Mouse (Mus musculus) limb, embryonic 11.5 days (tissue): ENCODE measurements around the gene Cstf1. TPM values are rescaled to one million over a fixed set of nuclear protein-coding genes. Genes with fewer than 3 reads are reported as not detected.

Experiments used
- ATAC-seq: fragments of 200-750 bp; cut with Nextera tagmentation; 2 replicates; pipeline ENCODE4 v1.8.0; 2017; ENCODE audit warnings: low read depth; ENCODE audit not compliant: insufficient number of reproducible peaks, low FRiP score, low TSS enrichment
- DNase-seq: peaks from one replicate; pipeline ENCODE4 v3.0.0-alpha.2; 2015; ENCODE audit warnings: low spot score
- H3K27ac ChIP-seq: fragments of 300-500 bp; sonication (generic); replicated peaks from 2 replicates; pipeline ENCODE4 v1.5.1; 2014; ENCODE audit warnings: low read depth, mild to moderate bottlenecking, low read length
- H3K27me3 ChIP-seq: fragments of 300-500 bp; sonication (generic); 2 replicates; pipeline ENCODE4 v1.6.1; 2014; ENCODE audit warnings: mild to moderate bottlenecking, low read length, mixed read lengths; ENCODE audit not compliant: control insufficient read depth, insufficient read depth
- H3K36me3 ChIP-seq: fragments of 300-500 bp; sonication (generic); 2 replicates; pipeline ENCODE4 v1.6.1; 2014; ENCODE audit warnings: mild to moderate bottlenecking, low read length, moderate library complexity, mixed read lengths; ENCODE audit not compliant: control insufficient read depth, insufficient read depth
- H3K4me1 ChIP-seq: fragments of 300-500 bp; sonication (generic); 2 replicates; pipeline ENCODE4 v1.6.1; 2014; ENCODE audit warnings: low read length, mixed read lengths; ENCODE audit not compliant: control insufficient read depth, insufficient read depth
- H3K4me2 ChIP-seq: fragments of 300-500 bp; sonication (generic); 2 replicates; pipeline ENCODE4 v1.6.1; 2014; ENCODE audit warnings: low read depth, mild to moderate bottlenecking, moderate library complexity; ENCODE audit not compliant: severe bottlenecking
- H3K4me3 ChIP-seq: fragments of 300-500 bp; sonication (generic); 2 replicates; pipeline ENCODE4 v1.5.1; 2014; ENCODE audit warnings: low read depth, low read length
- H3K9ac ChIP-seq: fragments of 300-500 bp; sonication (generic); 2 replicates; pipeline ENCODE4 v1.6.1; 2014; ENCODE audit warnings: mild to moderate bottlenecking, low read length
- H3K9me3 ChIP-seq: fragments of 300-500 bp; sonication (generic); 2 replicates; pipeline ENCODE4 v1.6.1; 2016; ENCODE audit warnings: low read length; ENCODE audit not compliant: control insufficient read depth
- WGBS: fragments of 180-500 bp; shearing (Covaris S2); extraction: QIAGEN DNeasy Blood & Tissue Kit; methylation state at CpG from one replicate; pipeline ENCODE4 v1.1.7; 2014; 5-methylcytosine and 5-hydroxymethylcytosine counted together
- polyA plus RNA-seq: library from polyadenylated mRNA; unstranded; fragments of >200 nt; fragmentation: Nextera tagmentation; extraction: Ambion mirVana; gene quantifications from 2 replicates; pipeline ENCODE4 v1.2.1, GENCODE M21; 2014

The Cstf1 gene
- polyA plus RNA-seq, 1 experiment from 2014 or later, result 52.1 TPM

DNA sequence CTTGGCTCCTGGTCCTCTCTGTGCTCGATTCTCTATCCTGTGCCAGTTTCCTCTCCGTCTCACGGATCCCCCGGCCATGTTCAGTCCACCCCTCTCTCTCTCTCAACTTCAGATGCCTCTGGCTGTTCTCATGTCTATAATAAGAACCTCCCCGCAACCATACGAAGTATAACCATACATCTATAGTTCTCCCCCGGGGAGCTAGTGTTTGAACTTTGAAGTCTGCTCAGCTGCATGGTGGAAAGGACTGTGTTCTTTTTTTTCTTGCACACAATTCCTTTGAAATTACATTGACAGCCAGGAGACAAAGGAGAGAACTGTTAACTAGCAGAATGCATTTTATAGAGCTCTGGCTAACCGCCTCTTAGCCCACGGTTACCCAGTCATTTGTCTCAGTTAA lies 15.7 kb upstream of the Cstf1 start:
- H3K27ac ChIP-seq, result no peak overlapping the region
- ATAC-seq (no peak), DNase-seq (no peak)
- no peak overlapping the region for H3K4me2 ChIP-seq
- H3K9ac ChIP-seq, result no peak overlapping the region
- H3K36me3 ChIP-seq, result peaks cover 23% of the 10 kb centered on the region
- H3K9me3 ChIP-seq, result no peaks in the 10 kb centered on the region
- no peak overlapping the region for H3K4me3 ChIP-seq
- no peaks in the 10 kb centered on the region for H3K27me3 ChIP-seq
- H3K4me1 ChIP-seq, result no peaks in the 10 kb centered on the region
- WGBS, result 82% methylated on average over 9 of the region's 9 CpGs

- DNase-seq, result no peak
- ATAC-seq, result no peak
- Histone ChIP-seq H3K27me3 (no peaks in the 10 kb centered on the region), H3K9me3 (no peaks in the 10 kb centered on the region), H3K4me3 (no peak overlapping the region), H3K4me1 (no peaks in the 10 kb centered on the region), H3K9ac (no peak overlapping the region), H3K4me2 (no peak overlapping the region), H3K36me3 (peaks cover 28% of the 10 kb centered on the region), H3K27ac (no peak overlapping the region)
- 85% methylated on average over 5 of the region's 5 CpGs for WGBS
Observed at GRCm38 (mm10) chr2:172355833-172356232, 14.6 kb upstream of the Cstf1 start.

DNA sequence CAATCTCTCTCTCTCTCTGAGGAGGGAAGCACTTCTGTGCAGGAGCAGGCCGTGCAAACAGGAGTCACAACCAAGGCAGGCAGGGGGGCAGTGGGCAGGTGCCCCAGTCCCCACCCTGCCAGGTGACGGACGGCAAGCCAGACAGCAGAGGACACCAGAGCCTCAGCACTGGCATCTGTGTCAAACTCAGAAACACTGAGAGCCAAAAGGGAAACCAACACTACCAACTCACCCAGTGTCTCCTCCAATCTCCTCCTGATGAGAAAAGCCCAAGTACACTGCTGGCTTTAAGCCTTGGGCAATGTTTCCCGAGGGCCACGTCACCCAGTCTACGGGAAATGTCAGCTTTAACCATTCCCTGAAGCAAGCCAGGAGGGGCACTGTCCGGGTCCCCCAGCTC lies 7.3 kb upstream of the Cstf1 start:
- Histone ChIP-seq H3K9me3 (no peaks in the 10 kb centered on the region), H3K27ac (no peak overlapping the region), H3K36me3 (peaks cover 39% of the 10 kb centered on the region), H3K4me3 (no peak overlapping the region), H3K4me2 (no peak overlapping the region), H3K9ac (no peak overlapping the region), H3K4me1 (peaks cover 2% of the 10 kb centered on the region; the same call in 1 of the 2 replicates), H3K27me3 (no peaks in the 10 kb centered on the region)
- ATAC-seq, result no peak
- WGBS, result 83% methylated on average over 7 of the region's 7 CpGs
- no peak for DNase-seq

DNA sequence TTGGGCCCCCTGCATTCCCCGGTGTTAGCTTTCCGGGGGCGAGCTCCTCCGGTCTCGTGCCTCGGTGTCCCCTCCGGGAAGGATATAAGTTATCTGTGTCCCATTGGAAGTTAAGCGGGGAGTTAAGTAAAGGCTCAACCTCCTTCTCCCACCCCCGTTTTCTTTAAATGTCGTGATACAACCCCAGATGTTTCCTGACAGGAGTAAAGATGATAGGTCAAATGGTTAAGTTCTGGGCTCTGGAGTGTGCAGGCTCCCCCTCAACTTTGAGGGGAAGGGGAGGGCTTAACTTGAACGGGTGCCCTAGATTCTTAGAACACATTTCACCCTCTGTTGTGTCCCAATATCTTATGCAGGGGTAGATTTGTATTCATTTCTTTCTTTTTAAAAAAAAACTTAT lies 777 bp downstream of the Cstf1 start:
- WGBS, result 1% methylated on average over 11 of the region's 11 CpGs
- Histone ChIP-seq H3K4me1 (peaks cover 9% of the 10 kb centered on the region), H3K4me2 (peak overlapping the region; percentile 49), H3K9me3 (no peaks in the 10 kb centered on the region), H3K9ac (peak overlapping the region; percentile 94), H3K27ac (no peak overlapping the region; the same call in 1 of the 2 replicates), H3K27me3 (no peaks in the 10 kb centered on the region), H3K36me3 (peaks cover 32% of the 10 kb centered on the region; the same call in 1 of the 2 replicates), H3K4me3 (peak overlapping the region; percentile 93)
- ATAC-seq (no peak), DNase-seq (no peak)

GRCm38 (mm10) chr2:172376551-172376950 lies 6.1 kb downstream of the Cstf1 start:
- WGBS, result 94% methylated on average over 4 of the region's 4 CpGs
- Histone ChIP-seq H3K4me1 (no peaks in the 10 kb centered on the region), H3K4me3 (no peak overlapping the region), H3K9ac (no peak overlapping the region), H3K36me3 (peaks cover 62% of the 10 kb centered on the region), H3K27ac (no peak overlapping the region), H3K27me3 (no peaks in the 10 kb centered on the region), H3K4me2 (no peak overlapping the region), H3K9me3 (no peaks in the 10 kb centered on the region)
- DNase-seq (no peak), ATAC-seq (no peak)

- Histone ChIP-seq H3K27me3 (no peaks in the 10 kb centered on the region), H3K9me3 (no peaks in the 10 kb centered on the region), H3K36me3 (peaks cover 65% of the 10 kb centered on the region), H3K27ac (no peak overlapping the region), H3K4me3 (no peak overlapping the region), H3K4me1 (no peaks in the 10 kb centered on the region), H3K9ac (no peak overlapping the region), H3K4me2 (no peak overlapping the region)
- ATAC-seq, result no peak
- no peak for DNase-seq
- 62% methylated on average over 5 of the region's 5 CpGs for WGBS
Observed at GRCm38 (mm10) chr2:172376999-172377515, 6.6 kb downstream of the Cstf1 start.

GRCm38 (mm10) chr2:172378332-172378731 lies 7.9 kb downstream of the Cstf1 start:
- Histone ChIP-seq H3K4me1 (no peaks in the 10 kb centered on the region), H3K36me3 (peaks cover 60% of the 10 kb centered on the region), H3K9ac (no peak overlapping the region), H3K27ac (no peak overlapping the region), H3K27me3 (no peaks in the 10 kb centered on the region), H3K4me2 (no peak overlapping the region), H3K9me3 (no peaks in the 10 kb centered on the region), H3K4me3 (no peak overlapping the region)
- ATAC-seq, result no peak
- peak; percentile 40 for DNase-seq
- WGBS, result 79% methylated on average over 7 of the region's 7 CpGs

DNA sequence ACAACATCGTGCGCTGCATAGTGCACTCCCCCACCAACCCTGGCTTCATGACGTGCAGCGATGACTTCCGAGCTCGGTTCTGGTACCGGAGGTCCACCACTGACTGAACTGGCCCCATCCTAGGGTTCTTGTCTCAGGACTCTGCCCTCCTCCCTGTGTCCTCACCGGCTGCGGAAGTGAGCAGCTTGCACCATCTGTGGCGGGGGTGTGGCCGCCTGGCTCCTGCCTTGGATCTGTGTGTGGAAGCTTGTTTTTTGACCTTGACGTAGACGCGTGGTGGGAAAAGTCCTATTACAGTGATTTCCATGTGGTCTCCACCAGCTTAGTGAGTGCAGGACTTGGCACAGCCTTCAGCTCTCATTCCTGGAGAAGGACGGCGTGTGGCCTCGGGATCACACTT lies 10.0 kb downstream of the Cstf1 start:
- Histone ChIP-seq H3K4me3 (no peak overlapping the region), H3K9ac (no peak overlapping the region), H3K9me3 (no peaks in the 10 kb centered on the region), H3K27ac (no peak overlapping the region), H3K4me1 (no peaks in the 10 kb centered on the region), H3K4me2 (no peak overlapping the region), H3K36me3 (peaks cover 46% of the 10 kb centered on the region), H3K27me3 (no peaks in the 10 kb centered on the region)
- DNase-seq (no peak), ATAC-seq (no peak)
- WGBS, result 95% methylated on average over 17 of the region's 17 CpGs

- H3K4me2 ChIP-seq, result no peak overlapping the region
- H3K27ac ChIP-seq, result no peak overlapping the region
- no peaks in the 10 kb centered on the region for H3K4me1 ChIP-seq
- H3K9me3 ChIP-seq, result no peaks in the 10 kb centered on the region
- peaks cover 38% of the 10 kb centered on the region for H3K36me3 ChIP-seq
- no peak overlapping the region for H3K9ac ChIP-seq
- DNase-seq, result no peak
- 95% methylated on average over 11 of the region's 11 CpGs for WGBS
- no peak overlapping the region for H3K4me3 ChIP-seq
- no peaks in the 10 kb centered on the region for H3K27me3 ChIP-seq
- no peak for ATAC-seq
Observed at GRCm38 (mm10) chr2:172381341-172381740, 10.9 kb downstream of the Cstf1 start.
